Mouse (Mus musculus) frontal cortex, postnatal 25 days (tissue): Measurements from ENCODE around the gene Ptprs.

Source experiments
- DNase-seq, 2 experiments: peaks; one replicate each; pipeline ENCODE4 v3.0.0; 2022; ENCODE audit warnings: low spot score in 2 of 2

Ptprs gene

DNA sequence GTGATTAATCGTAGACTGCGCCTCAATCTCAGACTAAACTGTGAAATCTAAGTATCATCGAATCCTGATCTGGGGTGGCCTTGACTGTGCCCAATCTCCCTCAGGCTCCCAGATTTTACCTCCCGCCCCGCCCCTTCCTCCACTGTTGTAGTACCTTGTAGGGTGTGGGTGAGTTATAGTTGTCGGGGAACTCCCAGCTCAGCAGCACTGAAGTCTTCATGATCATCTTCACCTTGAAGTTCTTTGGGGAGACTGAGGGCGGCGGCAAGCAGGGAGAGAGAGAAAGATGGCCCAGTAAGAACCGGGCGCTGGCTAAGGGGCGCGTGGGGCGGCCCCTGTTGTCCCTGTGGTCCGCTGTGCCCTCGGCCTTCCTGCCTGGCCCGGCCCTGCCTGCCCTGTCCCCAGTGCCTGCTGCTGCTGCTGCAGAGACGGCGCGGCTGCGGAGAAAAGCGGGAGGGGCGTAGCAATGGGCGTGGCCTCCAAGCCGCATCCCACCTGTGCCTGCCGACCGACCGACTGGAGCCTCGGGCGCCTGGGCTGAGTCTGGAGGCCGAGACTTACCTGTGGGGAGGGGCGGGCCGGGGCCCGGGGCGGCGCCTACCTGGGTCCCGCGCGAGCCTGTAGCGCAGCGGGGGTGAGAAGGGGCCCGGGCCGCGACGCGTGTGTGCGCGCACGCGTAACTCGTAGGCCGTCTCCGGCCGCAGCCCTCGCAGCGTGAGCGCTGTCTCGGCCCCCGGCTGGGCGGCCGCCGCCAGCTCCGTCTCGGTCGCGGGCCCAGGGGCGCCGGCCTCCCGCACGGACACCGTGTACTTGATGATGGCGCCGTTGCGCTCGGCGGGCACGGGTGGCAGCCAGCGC, 51.3 kb downstream of the Ptprs start:
- DNase-seq: no peak

GRCm38 (mm10) chr17:56420022-56420421, 56.3 kb downstream of the Ptprs start:
- DNase-seq: no peak

DNA sequence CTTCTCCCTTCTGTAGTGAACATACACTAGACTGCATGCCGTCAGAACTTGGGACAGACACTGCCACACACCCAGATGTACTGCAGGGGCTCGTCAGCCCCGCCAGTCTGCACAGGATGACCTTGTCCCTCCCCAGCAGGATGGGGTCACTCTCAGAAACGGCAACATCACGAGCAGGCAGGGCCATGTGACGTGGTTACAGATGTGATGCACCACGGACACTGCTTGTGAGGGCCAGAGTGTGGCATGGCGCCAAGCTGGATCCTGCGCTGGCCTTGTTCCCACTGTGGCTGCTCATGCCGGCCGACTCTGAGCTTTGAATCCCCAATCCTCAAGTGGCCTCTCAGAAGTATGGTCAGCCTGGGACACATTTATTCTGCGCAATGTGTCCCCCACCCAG, 58.0 kb downstream of the Ptprs start:
- no peak for DNase-seq

GRCm38 (mm10) chr17:56414785-56415184, 61.5 kb downstream of the Ptprs start:
- DNase-seq: no peak

DNA sequence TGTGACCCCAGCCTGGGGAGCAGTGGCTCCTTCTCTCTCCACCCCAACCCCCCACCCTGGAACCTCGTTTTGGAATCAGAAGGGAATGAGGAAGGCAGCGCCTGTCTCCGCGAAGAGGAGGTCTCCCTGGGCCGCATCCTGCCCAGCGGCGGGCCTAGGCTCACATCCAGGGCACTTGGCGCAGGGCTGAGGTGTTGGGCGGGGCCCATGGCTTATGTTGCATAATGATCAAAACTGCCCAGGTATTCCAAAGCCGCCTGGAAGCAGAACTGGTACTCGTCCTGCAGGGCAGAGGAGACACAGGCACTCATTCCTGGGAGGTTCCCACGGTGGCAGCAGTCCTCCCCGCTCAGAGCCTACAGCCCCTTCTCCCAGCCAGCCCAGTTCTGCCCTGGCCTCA, 63.2 kb downstream of the Ptprs start:
- no peak for DNase-seq

GRCm38 (mm10) chr17:56411437-56411836, 64.8 kb downstream of the Ptprs start:
- DNase-seq: no peak

DNA sequence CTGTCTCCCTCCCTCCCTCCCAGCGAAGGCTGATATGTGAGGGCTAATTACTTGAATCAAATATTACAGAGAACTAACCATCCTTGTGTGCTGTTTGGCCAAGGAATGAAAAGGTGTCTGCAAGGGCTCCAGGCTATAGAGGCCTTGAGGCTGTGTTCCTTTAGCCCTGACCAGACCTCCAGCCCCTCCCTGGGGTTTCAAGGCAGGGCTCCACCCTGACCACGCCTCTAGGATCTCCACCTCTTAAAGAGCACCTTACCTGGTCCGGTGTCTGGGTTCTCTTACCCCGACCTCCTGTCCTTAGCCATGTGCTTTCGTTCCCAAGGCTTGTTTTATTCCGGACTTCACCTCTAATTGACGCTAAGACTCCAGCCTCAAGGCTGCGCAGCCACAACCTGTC, 66.5 kb downstream of the Ptprs start:
- no peak for DNase-seq

DNA sequence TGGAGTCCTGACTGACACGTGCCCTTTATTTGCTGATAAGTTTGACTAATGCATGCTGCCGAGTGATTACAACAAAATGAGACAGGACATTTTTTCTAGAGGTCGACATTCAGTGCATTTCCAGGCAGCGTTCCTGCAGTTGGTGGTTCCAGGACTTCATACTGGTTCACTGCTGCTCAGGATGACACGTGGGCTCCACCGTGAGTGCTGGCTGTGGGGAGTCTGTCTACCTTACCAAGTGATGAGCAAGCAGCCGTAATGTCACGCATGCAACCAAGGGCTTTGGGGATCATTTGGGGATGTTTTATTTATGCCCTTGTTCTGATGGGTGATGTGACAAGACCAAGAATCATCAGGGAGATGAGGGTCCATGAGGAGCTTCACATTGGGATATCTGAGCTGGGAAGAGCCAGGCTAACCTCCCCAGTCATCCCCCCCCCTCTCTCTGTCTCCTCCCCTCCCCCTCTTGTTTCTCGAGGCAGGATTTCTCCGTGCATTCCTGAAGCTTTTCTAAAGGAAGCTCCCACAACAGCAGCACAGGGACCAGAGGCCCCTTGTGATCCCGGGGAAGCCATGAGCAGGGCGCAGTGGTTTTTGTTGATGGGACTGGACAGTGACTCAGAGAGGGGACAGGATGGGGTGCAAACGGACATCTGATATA, 67.2 kb downstream of the Ptprs start:
- DNase-seq: no peak

GRCm38 (mm10) chr17:56407379-56407778, 68.9 kb downstream of the Ptprs start:
- DNase-seq: no peak

DNA sequence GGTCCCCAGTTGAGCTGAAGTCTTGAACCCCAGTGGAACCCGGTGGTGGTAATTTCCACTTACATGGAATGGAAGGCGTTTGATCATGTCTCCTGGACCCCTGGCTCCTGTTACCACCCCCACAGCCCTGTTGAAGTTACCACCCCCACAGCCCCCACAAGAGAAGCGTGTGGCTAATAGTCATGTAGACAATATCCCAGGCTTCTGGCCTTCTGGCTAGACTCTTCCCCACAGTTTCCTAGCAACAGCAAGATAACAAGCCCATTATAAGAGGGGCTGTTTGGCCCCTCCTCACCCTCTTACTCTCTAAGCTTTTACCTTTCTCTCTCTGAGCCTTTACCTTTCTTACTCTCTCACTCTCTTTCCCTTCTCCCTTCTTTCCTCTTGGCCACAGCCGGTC, 69.4 kb downstream of the Ptprs start:
- DNase-seq: no peak

DNA sequence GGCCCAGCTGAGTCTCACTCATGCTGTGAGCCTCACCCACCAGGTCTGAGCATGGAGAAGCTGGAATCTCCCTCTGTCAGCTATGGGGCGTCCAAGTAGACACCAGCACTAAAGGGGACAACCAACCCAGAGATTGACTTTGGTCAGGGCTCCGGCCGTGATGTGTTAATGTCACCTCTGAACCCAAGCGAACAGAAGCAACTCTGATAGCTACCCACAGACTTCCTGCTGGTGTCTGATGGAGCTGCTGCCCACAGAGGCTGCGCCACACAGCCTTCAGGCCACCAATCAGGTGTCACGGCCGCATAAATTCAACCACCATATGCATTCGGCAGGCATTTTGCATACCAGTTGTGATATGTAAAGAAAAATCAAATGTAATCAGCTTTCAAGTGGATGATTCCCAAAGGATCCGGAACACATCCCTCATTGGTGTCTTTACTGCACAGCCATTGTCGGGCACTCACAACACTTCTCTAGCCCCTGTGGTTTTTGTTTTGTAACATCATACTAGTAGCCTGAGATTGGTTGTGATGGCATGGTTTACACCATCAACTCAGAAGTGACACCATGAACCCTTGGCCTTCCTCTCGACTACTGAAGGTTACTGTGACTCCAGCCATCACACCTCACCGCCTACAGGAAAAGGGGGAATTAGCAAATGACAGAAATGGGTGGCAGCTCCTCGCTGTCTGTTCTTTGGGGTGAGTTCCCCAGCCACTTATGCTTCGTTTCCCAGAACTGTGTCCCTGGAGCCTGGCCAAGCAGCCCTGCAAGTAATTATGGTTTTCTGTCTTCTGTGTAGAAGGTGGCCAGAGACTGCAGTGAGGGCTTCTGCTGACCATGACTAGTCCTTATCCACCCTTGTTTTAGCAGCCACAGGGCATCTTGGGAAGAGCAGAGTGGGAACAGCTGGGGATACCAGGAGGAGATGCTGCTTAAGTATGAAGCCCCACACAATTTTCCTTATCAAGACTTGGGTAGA, 70.1 kb downstream of the Ptprs start:
- DNase-seq: no peak

DNA sequence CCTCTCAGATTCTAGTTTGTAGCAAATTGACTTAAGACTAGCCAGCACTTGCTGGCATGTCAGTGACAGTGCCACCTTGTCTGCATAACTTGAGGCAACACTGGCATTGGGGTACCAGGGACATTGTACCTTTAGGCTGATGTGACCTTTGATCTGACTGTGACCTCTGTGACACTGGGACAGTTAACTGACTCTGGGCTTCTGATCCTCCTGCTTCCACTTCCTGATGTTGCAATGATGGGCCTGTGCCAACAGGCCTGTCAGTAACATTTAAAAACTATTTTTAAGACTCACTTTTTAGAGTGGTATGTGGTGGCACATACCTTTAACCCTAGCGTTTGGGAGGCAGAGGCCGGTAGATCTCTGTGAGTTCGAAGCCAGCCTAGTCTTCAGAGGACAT, 70.9 kb downstream of the Ptprs start:
- no peak for DNase-seq

GRCm38 (mm10) chr17:56401051-56401521, 75.2 kb downstream of the Ptprs start:
- no peak for DNase-seq

- no peak for DNase-seq
Measured at GRCm38 (mm10) chr17:56400221-56400620, 76.1 kb downstream of the Ptprs start.

DNA sequence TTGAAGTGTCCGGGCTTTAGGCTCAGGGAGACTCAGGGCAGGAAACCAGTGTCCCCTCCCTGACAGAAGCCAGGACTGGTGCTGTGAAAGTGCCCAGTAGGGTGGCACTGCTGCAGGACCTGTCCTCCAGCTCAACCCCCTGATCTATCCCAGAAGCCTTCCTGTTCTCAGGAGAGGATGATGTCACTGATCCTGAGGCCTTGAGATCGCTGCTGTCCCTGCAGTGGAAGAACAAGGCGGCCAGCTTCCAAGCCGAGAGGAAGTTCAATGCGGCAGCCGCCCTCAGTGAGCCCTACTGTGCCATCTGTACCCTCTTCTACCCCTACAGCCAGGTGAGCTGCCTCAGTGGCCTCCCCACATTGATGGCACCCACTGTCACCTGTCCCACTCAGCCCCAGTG, 80.2 kb downstream of the Ptprs start:
- no peak for DNase-seq

DNA sequence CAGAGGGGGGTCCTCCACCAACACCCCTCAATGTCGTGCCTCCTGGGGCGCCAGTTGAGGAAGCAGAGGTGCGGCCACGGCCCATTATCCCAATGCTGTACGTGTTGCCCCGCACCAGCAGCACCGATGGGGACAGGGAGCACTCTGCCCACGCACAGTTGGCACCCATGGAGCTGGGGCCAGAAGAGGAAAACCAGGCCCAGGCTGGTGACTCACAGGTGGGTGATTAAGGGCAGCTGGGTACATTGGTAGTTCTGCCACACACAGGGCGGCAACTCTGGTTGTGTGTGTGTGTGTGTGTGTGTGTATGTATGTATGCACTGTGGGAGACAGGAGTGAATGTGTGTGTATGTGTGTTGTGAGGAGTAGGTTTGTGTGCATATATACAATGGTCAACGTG, 82.4 kb downstream of the Ptprs start:
- DNase-seq: no peak

GRCm38 (mm10) chr17:56393238-56393637, 83.0 kb downstream of the Ptprs start:
- no peak for DNase-seq

- DNase-seq: no peak
Measured at GRCm38 (mm10) chr17:56387612-56388011, 88.7 kb downstream of the Ptprs start.

- DNase-seq: no peak
Measured at GRCm38 (mm10) chr17:56384903-56385302, 91.4 kb downstream of the Ptprs start.

DNA sequence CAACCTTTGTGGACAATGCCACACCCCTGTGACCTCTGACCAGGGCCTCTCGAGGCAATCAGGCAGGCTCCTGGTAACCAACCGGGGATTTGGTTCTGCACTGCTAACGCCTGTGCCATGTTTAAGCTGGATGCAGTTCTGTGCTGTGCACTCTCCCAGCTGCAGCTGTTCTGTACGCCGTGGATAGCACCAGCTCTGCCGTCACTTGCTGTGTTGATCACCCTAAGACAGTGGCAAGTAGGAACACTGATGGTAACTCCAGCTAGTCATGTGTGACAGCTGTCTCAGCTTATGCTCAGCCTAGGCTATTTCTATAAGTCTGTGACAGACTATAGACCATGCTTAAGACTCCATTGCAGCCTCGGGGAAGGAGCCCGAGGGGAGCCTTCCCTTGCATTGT, 93.3 kb downstream of the Ptprs start:
- DNase-seq: no peak

GRCm38 (mm10) chr17:56381183-56381582, 95.1 kb downstream of the Ptprs start:
- no peak for DNase-seq

DNA sequence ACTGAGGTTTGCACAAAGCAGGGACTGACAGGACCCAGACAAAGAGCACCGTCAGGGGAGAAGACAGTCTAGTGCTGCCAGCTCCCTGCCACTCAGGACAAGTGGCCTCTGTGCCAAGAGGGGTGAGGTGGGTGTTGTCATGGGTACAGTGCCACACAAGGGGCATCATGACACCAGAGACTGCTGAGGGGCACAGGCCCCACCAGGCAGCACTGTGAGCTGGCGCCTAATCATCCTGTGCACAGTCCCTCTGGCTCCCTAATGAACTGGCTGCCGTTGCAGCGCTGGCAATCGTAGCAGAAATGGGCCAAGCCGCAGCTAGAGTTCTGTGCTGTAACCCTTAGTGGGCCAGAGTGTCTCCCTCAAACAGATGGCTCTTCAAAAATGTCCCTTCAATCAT, 96.0 kb downstream of the Ptprs start:
- no peak for DNase-seq
